Mouse (Mus musculus): ENCODE measurements around the gene Ext2.

Gene Ext2

GRCm38 (mm10) chr2:93737146-93737545, 85.2 kb downstream of the Ext2 start:
- no peak for DNase-seq (ENCODE audit: low read depth)

DNA sequence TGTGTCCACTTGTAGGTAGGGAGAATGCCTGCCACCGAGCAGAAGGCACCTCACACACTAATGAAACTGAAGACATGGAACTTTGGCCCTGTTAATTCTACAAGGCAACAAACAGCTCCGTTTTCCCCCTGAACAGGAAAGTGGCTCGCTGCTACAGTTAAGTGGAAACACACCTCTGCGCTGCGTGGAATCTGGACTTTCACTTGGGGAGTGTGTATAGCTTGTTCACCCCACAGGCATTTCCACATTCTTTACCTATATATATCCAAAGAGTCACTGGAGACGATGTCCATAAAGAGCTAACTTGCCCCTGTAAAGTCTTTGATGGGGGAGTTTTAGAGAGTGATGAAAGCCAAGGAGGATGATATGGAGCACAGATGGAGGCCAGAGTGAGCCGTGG, 89.7 kb downstream of the Ext2 start:
- no peak for DNase-seq (ENCODE audit: low read depth)

DNA sequence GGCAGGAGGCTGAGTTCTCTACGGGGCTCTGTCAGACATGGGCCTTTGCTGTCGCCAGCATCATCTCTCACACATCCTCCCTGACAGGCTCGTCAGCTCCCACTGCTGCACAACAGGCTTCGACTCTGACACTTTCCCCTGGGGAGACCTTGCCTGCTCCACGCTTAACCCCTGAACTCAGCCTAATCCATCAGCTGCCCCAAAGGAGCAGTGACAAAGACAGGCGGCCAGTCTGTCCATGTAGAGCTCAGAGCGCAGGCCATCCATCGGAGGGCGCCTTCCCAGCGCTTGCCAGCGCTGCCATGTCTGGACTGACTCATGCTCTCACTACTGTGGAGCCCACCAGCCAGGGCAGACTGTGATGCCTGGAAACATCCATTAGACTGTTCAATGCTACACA, 92.8 kb downstream of the Ext2 start:
- DNase-seq (ENCODE audit: low read depth): no peak

DNA sequence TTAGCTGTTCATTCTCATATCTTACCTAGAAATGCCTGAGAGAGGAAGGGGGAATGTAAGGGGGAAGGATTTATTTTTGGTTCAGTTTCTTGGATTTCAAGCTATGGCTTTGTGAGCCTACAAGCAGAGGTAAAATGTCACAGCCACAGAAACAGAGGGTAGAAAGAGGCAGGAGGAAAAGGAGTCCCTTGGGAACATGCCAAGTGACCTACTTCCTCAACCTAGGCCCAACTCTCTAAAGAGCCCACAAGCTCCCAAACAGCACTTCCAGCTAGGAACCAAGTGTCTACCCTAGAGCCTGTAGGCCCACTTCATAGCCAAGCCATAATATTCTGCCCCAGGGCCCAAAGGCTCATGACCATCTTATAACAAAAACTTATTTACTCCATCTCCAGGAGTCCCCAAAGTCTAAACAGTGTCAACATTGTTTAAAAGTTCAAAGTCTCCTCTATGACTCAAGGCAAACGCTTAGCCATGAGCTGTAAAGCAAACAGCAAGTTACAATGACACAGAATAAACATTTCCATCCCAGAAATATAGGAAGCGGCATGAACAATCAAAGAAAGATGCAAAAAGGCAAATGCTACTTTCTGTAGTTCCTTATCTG, 99.1 kb downstream of the Ext2 start:
- no peak for DNase-seq (ENCODE audit: low read depth)

DNA sequence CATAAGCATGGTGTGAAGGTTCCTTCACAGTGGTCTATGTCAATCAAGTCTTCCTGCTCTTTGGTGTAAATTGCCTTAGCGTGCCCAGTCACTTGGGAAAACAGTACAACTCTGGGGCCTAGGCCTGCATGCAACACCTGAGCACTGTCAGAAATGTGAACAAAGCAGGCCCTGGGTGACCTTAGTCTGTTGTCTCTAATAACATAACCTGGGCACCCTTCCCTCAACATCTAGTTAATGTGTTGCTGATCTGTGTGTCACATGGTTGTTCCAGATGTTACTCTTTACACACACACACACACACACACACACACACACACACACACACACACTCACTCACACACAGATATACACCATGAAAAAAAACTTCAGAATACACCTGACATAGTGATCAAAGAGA, 101.4 kb downstream of the Ext2 start:
- DNase-seq (ENCODE audit: low read depth): no peak

GRCm38 (mm10) chr2:93719792-93720675, 102.3 kb downstream of the Ext2 start:
- no peak for DNase-seq (ENCODE audit: low read depth)

GRCm38 (mm10) chr2:93713267-93713666, 109.1 kb downstream of the Ext2 start:
- no peak for DNase-seq (ENCODE audit: low read depth)

DNA sequence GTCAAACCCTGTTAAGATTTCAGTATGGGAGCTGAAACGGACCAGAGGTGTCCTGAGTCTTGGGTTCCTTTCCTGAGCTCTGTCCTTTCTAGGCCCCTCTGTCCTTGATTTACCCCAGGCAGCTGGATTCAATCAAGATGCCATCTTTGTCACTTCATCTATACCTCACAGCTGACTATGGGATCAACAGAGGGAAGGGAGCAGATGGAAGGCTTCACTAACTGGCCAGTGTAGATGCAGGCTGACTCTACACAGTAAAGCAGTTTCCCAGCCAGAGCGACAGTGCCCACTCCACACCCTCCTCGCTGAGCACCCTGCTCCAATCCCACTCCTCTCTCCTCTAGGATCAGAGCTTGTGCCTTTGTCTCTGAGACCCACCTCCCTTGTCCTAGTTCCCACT, 110.9 kb downstream of the Ext2 start:
- no peak for DNase-seq (ENCODE audit: low read depth)

DNA sequence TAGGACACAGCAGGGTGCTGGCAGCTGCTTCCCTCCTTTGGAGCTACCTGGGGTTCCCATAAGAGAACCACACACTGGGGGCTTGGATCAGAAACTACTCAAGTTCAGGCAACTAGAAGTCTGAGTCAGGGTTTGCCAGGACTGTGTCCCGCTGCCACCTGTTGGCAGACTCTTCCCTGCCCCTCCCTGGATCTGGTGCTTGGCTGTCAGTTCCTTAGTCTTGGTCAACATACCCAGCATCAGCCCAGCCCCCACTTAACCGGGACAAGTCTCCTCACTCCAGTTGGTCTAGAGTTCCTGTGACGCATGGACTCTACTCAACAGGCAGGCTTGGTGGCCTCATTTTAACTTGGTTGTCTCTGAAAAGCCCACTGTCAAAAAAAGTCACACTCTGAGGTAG, 112.7 kb downstream of the Ext2 start:
- no peak for DNase-seq (ENCODE audit: low read depth)

- DNase-seq (ENCODE audit: low read depth): no peak
Measured at GRCm38 (mm10) chr2:93709241-93709640, 113.1 kb downstream of the Ext2 start.

DNA sequence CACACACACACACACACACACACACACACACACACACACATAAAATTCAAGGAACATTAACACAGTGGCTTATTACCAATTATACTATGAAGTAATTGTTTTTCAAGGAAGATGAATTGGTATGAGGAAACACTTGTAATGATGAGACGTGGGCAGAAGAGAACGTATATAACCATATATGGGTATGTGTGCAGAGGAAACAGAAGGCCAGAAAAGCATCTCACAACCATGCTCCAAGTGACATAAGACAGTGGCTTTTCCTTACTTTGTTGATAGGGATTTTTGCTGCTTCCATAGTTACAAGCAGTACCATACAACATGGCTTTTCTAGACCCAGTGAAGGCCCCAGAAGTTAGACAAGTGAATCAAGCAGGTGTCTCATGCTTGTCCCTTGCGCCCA, 115.5 kb downstream of the Ext2 start:
- DNase-seq (ENCODE audit: low read depth): no peak

DNA sequence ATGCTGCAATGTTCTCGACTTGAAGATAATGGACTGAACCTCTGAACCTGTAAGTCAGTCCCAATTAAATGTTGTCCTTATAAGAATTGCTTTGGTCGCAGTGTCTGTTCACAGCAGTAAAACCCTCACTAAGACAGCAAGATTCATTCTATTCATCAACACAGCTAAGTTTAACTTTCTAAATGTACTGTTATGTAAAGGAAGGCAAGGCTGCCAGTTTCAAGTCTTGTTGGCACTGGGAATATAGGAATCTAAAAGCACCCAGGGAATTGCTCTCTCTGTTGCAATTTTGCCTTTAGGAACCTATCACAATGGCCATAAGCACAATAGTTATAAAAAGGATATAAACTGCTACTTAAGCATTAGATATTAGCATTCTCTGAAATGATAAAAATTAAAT, 116.0 kb downstream of the Ext2 start:
- DNase-seq (ENCODE audit: low read depth): no peak

DNA sequence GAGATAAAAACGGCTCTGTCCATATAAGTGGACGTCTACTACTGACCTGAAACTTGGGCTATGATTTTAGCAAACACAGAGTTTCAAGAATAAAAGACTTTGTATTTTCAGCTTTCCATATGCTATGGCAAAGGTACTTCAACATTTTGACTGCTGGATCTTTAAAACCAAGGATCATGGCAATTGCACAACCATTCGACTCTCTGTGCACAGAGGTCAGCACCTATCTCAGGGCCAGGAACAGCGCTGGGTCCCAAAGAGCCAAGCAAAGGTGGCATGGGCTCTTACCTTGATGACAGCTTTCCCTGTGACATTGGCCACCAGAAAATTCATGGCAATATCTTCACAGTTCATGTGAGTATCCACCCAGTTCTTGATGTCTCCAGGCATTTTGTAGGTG, 118.2 kb downstream of the Ext2 start:
- no peak for DNase-seq (ENCODE audit: low read depth)

GRCm38 (mm10) chr2:93702936-93703926, 119.1 kb downstream of the Ext2 start:
- no peak for DNase-seq (ENCODE audit: low read depth)

GRCm38 (mm10) chr2:93699346-93699745, 123.0 kb downstream of the Ext2 start:
- DNase-seq (ENCODE audit: low read depth): no peak

DNA sequence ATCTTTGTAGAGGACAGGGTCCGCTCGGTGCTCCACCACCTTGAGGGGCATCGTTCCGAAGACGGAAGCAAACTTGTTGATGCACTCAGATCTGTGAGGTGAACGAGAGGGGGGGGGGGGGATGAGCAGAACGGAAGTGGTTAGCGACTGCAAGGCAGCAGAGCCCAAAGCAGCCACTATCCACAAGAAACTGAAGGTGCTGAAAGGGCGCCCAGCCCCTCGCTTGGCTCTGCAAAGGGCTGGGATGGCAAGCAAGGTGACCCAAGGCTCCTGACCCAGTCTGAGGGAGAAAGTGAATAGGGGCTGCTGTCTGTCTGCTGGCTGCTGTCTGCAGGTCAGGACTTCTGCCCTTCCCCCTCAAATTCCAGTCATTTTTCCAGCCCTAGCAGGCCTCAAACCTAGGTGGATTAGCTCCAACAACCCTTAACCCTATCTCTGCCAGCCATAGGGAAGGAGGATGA, 126.2 kb downstream of the Ext2 start:
- no peak for DNase-seq (ENCODE audit: low read depth)

GRCm38 (mm10) chr2:93693101-93693500, 129.3 kb downstream of the Ext2 start:
- no peak for DNase-seq (ENCODE audit: low read depth)

DNA sequence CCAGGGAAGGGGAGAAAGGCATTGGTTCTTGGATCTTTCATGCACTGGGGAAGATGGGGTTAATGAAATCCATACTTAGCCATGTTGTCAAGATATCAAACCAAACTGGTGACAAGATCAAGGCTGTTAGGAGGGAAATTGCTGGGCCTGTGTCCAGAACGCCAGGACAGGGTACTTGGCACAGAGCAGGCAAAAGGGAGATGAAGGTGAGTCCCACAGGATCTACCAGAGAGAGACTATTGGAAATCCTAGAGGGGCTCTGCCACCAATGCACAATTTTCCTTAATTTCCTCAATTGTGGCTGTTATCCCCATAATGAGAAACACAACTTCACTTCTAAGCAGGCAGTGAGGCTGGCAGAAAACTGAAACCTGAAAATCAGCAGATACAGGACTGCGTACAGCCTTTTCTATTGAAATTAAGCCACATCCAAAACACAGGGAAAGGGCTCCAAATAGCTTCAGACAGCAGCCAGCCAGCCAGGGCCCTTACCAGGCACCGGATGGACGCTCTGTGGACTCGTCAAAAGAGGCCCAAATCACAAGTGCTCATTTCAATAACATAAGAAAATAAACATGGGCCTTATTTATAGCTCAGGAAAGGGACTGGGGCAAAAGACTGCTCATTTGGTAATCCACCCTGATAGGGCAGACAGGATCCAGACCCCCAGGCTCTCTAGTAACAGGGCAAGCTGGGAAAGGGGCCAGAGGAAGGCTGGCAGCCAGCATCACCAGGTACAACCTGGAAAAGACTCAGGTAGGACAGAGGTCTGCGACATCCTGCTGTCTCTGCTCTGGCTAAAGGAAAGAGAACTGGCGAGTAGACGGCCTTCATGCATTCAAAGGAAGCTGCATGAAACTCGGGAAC, 132.1 kb downstream of the Ext2 start:
- no peak for DNase-seq (ENCODE audit: low read depth)

GRCm38 (mm10) chr2:93683674-93684073, 138.7 kb downstream of the Ext2 start:
- no peak for DNase-seq (ENCODE audit: low read depth)

DNA sequence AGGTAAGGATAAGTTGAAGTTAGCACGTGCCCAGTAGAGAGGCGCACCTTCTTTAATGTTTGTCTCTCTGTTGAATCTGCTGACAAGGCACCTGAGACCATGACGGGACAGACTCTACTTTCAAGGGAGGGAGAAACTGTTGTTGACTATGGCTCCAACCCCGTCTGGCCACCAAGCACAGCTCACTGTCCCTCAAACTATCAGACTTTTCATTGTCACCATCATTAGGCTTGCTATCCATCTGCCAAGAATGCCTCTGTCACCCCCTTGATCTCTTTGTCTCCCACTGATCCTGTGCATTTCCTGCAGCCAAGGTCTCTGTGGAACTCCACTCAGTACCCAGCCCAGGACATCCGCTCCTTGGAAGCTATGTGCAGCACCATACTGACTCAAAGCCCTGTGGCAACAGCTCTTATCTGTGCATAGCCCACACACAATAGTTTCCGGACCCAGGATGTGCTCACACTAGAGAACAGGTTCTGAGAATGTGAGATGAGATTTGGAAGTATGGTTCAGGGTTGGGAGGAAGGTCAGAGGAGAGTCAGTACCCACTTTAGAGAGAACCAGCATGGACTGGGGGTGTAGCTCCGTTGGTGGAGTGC, 139.7 kb downstream of the Ext2 start:
- DNase-seq (ENCODE audit: low read depth): no peak

DNA sequence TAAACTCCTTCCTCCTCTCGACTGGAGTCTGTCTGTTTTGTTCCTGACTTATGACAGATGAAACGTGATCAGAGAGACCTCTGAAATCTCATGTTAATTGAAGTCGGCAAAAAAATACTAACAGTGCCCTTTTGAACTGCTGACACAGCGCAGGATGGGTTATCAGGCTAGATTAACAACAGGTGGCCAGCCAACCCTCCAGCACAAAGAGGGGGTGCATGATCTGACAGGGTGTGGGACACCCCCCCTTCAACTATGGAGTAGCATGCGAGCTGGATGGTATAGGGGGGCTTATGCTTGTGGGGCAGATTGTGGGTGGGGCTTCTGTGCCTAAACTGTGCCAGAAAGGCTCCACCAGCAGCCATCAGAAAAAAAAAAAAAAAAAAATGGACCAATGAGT, 141.0 kb downstream of the Ext2 start:
- no peak for DNase-seq (ENCODE audit: low read depth)
